Mouse (Mus musculus) C2C12 (cell line): ENCODE data around the gene Cd276. TPM values are rescaled to one million over a fixed set of nuclear protein-coding genes. Genes with fewer than 3 reads are reported as not detected.
A peak's percentile ranks its signal among the peaks of the same experiment; 100 is the strongest.
"Not testable (repeated sequence)": the region's sequence is repeated elsewhere in the genome, so short reads cannot be mapped to it uniquely, and the experiment has no call there.

ENCODE experiments used
- H3K27me3 ChIP-seq: one replicate; pipeline ENCODE4 v1.6.1; 2011; ENCODE audit not compliant: control insufficient read depth, insufficient read depth, insufficient read length
- H3K36me3 ChIP-seq: one replicate; pipeline ENCODE4 v1.6.1; 2011; ENCODE audit not compliant: control insufficient read depth, insufficient read depth
- H3K4me3 ChIP-seq: one replicate; pipeline ENCODE4 v1.5.1; 2011; ENCODE audit warnings: mild to moderate bottlenecking, control low read depth; ENCODE audit not compliant: poor library complexity, insufficient read depth, severe bottlenecking
- H3K79me2 ChIP-seq: one replicate; pipeline ENCODE4 v1.6.1; 2011; ENCODE audit not compliant: control insufficient read depth, insufficient read depth
- H3K79me3 ChIP-seq: one replicate; pipeline ENCODE4 v1.6.1; 2011; ENCODE audit warnings: low read depth, control low read depth
- H3ac ChIP-seq: one replicate; pipeline ENCODE3; 2011; ENCODE audit warnings: low read depth; ENCODE audit not compliant: control insufficient read depth, insufficient read length
- CEBPB ChIP-seq: IDR thresholded peaks from one replicate; pipeline ENCODE4 v1.6.1; 2011; ENCODE audit warnings: low read depth, mild to moderate bottlenecking, control low read depth, moderate library complexity
- CTCF ChIP-seq: IDR thresholded peaks from one replicate; pipeline ENCODE4 v1.5.1; 2011; ENCODE audit not compliant: control insufficient read depth, insufficient read depth, insufficient read length
- FOSL1 ChIP-seq: IDR thresholded peaks from one replicate; pipeline ENCODE4 v1.8.0; 2011; ENCODE audit warnings: mild to moderate bottlenecking, low read length; ENCODE audit not compliant: poor library complexity, insufficient read depth, severe bottlenecking
- MAX ChIP-seq: IDR thresholded peaks from one replicate; pipeline ENCODE4 v1.6.1; 2011; ENCODE audit warnings: mild to moderate bottlenecking, control low read depth
- MYOD1 ChIP-seq: IDR thresholded peaks from one replicate; pipeline ENCODE4 v1.6.1; 2011; ENCODE audit warnings: low read depth; ENCODE audit not compliant: control insufficient read depth, insufficient read length
- MYOG ChIP-seq: IDR thresholded peaks from one replicate; pipeline ENCODE4 v1.6.1; 2011; ENCODE audit not compliant: control insufficient read depth, insufficient read length; ENCODE audit errors: extremely low read depth
- USF1 ChIP-seq: IDR thresholded peaks from one replicate; pipeline ENCODE4 v1.6.1; 2011; ENCODE audit warnings: low read depth, mild to moderate bottlenecking, control low read depth, moderate library complexity
- polyA plus RNA-seq: library from polyadenylated mRNA; unstranded; fragments of >200 nt; fragmentation: generic; extraction: Trizol; gene quantifications from one replicate; pipeline ENCODE4 v1.2.1, GENCODE M21; 2012; ENCODE audit warnings: missing spikeins

Cd276 gene
- polyA plus RNA-seq, 1 experiment, result 28.8 TPM

DNA sequence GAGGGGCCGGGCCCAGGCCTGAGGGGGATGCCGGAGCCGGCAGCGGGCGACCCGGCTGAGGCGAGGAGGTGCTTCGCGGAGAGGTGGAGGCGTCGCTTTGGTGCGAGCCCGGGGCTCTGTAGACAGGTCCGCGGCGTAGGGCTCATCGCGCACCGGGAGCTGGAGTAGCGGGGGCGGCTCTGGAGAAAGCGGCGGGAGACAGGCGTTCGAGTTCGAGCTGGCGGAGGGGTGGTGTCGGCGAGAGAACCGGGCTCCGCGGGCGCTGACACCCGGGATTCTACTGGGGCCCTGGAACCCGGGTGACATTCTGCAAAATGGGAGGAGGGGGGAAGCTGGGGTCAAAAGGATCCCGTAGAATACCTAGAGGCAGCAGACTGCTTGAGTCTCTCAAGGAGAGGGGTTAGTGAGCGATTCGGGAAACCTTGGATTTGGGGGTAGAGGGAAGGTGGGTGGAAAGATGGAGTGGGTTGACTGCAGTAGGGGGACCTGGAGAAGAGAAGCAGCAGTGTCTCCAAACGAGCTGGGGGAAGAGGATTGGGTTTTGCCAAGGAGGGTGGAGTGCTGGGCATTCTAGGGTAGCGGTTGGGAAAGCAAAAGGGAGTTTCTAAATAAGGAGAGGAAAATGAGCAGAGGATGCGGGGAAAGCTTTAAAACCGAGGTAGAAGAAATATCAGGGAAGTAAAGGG lies 27.5 kb upstream of the Cd276 start:
- peaks cover 54% of the 10 kb centered on the region for H3K79me2 ChIP-seq
- H3K36me3 ChIP-seq, result peaks cover 3% of the 10 kb centered on the region
- TF ChIP-seq MYOG, result no peak
- H3K4me3 ChIP-seq, result peak overlapping the region; percentile 72
- H3ac ChIP-seq, result peak overlapping the region; percentile 81
- H3K27me3 ChIP-seq, result no peaks in the 10 kb centered on the region
- peaks cover 52% of the 10 kb centered on the region for H3K79me3 ChIP-seq

DNA sequence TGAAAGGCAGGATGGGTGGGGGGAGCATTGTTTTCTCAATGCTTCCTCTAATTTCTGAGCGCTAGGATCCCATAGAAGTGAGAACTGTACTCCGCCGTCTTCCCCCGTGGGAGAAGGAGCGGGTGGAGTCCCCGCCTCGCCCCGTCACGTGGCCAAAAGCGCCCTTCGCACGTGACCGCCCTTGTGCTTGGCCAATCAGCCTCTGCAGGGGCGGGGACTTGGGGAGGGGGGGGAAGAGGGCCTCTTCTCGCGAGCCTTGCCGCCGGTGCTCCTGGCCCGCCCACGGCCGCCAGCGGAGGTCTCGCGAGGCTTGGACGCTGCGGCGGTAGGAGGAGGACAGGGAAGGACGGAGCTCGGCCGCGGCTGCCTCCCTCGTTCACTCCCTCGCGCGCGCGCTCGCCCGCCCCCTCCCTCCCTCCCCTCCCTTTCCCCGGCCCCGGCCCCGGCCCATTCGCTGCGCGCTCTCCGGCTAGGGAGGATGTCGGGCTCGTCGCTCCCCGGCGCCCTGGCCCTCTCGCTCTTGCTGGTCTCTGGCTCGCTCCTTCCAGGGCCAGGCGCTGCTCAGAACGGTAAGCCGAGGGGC lies 26.8 kb upstream of the Cd276 start, which contains the start of gene Nptn:
Gene Nptn, plus strand, starts transcription at position 283 of the 583 bp plus-strand sequence.
- Histone ChIP-seq H3ac (peak within 1 kb of the TSS; percentile 81), H3K79me2 (peaks cover 47% of the 10 kb centered on the region), H3K36me3 (no peaks in the 10 kb centered on the region), H3K79me3 (peaks cover 45% of the 10 kb centered on the region), H3K4me3 (peak within 1 kb of the TSS; percentile 72), H3K27me3 (no peaks in the 10 kb centered on the region)
- TF ChIP-seq USF1, result peak; percentile 91
- TF ChIP-seq CTCF, result no peak
- no peak for TF ChIP-seq FOSL1
- TF ChIP-seq CEBPB, result no peak
- TF ChIP-seq MYOD1, result no peak
- TF ChIP-seq MAX, result no peak

DNA sequence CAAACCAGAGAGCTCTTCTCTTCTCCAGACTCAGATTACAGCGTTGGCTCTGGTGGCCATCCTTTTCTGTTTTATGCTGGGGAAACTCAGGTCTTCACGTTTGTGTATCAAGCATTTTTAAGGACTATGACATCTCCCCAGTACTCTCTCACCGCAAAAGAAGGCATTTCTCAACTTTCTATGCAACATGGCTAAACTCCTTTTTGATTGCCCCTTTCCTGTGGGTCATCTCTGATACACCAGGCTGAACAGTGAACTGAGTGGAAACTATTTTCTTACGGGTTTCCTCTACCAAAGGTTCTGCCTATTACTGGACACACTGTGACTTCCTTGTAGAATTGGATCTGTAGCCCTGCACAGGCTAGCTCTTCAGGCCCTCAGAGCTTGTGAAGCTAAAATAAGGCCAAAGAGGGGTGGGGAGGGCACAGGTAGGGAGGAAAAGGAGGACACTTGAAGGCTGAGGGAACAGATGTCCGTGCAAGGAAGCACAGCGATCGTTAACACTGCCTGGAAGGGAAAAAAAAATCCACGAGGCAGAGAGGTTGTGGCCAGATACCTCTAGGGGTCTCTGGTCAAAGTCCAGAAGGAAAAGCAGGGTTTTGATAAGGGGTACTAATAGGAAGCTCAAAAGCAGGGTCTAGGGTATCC lies 26.2 kb upstream of the Cd276 start:
- no peak for TF ChIP-seq MAX
- no peak for TF ChIP-seq CTCF
- no peak for TF ChIP-seq CEBPB
- no peak for TF ChIP-seq MYOD1
- no peak for TF ChIP-seq MYOG
- no peak for TF ChIP-seq USF1
- no peak for TF ChIP-seq FOSL1
- H3K4me3 ChIP-seq, result no peak overlapping the region
- H3K36me3 ChIP-seq, result no peaks in the 10 kb centered on the region

DNA sequence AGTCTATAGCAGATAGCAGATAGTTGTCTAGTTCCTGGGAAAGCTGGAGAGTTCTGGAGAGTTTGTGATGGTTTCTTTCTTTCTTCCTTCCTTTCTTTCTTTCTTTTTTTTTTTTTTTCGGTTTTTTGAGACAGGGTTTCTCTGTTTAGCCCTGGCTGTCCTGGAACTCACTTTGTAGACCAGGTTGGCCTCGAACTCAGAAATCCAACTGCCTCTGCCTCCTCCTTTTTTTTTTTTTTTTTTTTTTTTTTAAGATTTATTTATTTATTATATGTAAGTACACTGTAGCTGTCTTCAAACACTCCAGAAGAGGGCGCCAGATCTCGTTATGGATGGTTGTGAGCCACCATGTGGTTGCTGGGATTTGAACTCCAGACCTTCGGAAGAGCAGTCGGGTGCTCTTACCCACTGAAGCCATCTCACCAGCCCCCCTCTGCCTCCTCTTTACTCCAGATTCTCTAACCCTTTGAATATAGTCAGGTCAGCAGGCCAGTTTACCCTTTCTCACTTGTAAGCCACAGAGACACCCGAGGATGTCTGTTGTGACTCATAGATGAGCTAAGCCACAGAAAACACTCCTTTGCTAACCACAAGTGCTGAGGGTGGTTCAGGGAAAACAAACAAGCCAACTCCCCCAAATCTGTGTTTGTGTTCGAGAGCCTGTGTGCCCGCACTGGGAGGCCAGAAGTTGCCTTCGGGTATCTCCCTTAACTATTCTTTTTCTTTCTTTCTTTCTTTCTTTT lies 25.4 kb upstream of the Cd276 start:
- peaks cover 32% of the 10 kb centered on the region for H3K79me3 ChIP-seq
- not testable (repeated sequence) for H3K4me3 ChIP-seq, H3K36me3 ChIP-seq, H3ac ChIP-seq, H3K27me3 ChIP-seq
- TF ChIP-seq FOSL1, result peak; percentile 65
- peaks cover 33% of the 10 kb centered on the region for H3K79me2 ChIP-seq

More for the DNA sequence above, 26.2 kb upstream of the Cd276 start:
- H3ac ChIP-seq, result peak overlapping the region; percentile 24
- peaks cover 39% of the 10 kb centered on the region for H3K79me3 ChIP-seq
- no peaks in the 10 kb centered on the region for H3K27me3 ChIP-seq
- H3K79me2 ChIP-seq, result peaks cover 41% of the 10 kb centered on the region

DNA sequence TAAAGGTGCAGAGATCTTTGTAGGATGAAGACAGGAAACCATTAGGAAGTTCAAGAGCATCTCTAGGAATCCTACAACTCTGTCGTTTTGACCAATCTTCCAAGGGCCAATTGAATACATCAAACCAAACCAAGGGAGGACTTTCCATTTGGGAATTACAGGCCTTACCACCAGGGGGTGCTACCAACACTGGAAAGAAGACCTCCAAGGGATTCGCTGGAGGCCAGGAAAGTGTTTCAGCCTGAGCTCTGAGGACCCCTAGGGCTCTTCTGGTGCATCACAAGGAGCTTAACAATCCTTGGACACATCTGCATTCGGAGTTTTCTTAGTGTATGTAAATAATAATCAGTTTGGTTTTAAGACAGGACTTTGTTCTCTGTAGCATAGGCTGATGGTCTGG lies 23.4 kb upstream of the Cd276 start:
- no peaks in the 10 kb centered on the region for H3K36me3 ChIP-seq
- H3K27me3 ChIP-seq, result no peaks in the 10 kb centered on the region
- H3K79me3 ChIP-seq, result peaks cover 12% of the 10 kb centered on the region
- TF ChIP-seq CTCF (peak; percentile 53), MAX (no peak)
- H3ac ChIP-seq, result no peak overlapping the region
- no peak overlapping the region for H3K4me3 ChIP-seq
- H3K79me2 ChIP-seq, result peaks cover 13% of the 10 kb centered on the region

DNA sequence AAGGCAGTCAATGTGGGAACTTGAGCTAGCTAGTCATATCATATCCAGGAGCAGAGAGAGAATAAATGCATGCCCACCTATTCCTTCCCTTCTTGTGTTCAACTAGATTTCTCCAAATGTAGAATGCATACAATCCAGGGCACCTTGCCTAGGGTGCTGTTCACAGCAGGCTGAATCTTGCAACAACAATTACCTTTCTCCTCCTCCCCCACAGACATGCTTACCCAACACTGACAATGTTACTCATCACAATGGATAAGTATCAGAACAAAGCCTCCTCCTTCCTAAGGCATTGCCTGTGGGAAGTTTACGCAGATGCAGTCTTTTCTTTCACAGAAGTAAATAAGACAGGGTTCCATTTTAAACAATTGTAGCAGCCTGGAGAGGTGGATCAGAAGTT lies 15.8 kb upstream of the Cd276 start:
- Histone ChIP-seq H3ac (no peak overlapping the region), H3K27me3 (no peaks in the 10 kb centered on the region), H3K4me3 (no peak overlapping the region), H3K79me3 (no peaks in the 10 kb centered on the region), H3K36me3 (no peaks in the 10 kb centered on the region), H3K79me2 (no peaks in the 10 kb centered on the region)
- TF ChIP-seq USF1 (no peak), CTCF (no peak), MYOG (no peak), MYOD1 (no peak), MAX (no peak), CEBPB (no peak), FOSL1 (no peak)
